Mouse (Mus musculus): ENCODE data around the gene Adssl1. TPM values are rescaled to one million over a fixed set of nuclear protein-coding genes. Genes with fewer than 3 reads are reported as not detected.

Adssl1 gene
- polyA plus RNA-seq, 2 experiments from 2014 or later: 2.0 to 2.3 TPM

- ATAC-seq: no peak
Observed at GRCm38 (mm10) chr12:112659109-112659508, 39.3 kb downstream of the Adssl1 start.

GRCm38 (mm10) chr12:112660576-112661326 is 40.9 kb downstream of the Adssl1 start:
- ATAC-seq: no peak

GRCm38 (mm10) chr12:112661327-112661605 is 41.4 kb downstream of the Adssl1 start:
- no peak for ATAC-seq

GRCm38 (mm10) chr12:112661851-112662250 is 42.0 kb downstream of the Adssl1 start:
- ATAC-seq: no peak

GRCm38 (mm10) chr12:112663303-112663702 is 43.5 kb downstream of the Adssl1 start:
- ATAC-seq: no peak

GRCm38 (mm10) chr12:112663716-112664115 is 43.9 kb downstream of the Adssl1 start:
- no peak for ATAC-seq

- no peak for ATAC-seq
Observed at GRCm38 (mm10) chr12:112664124-112664523, 44.3 kb downstream of the Adssl1 start.

GRCm38 (mm10) chr12:112664656-112665055 is 44.8 kb downstream of the Adssl1 start:
- ATAC-seq: no peak

GRCm38 (mm10) chr12:112665445-112665844 is 45.6 kb downstream of the Adssl1 start:
- no peak for ATAC-seq

- no peak for ATAC-seq
Observed at GRCm38 (mm10) chr12:112665881-112666544, 46.2 kb downstream of the Adssl1 start.

- no peak for ATAC-seq
Observed at GRCm38 (mm10) chr12:112667619-112668297, 47.9 kb downstream of the Adssl1 start.

- no peak for ATAC-seq
Observed at GRCm38 (mm10) chr12:112670718-112671393, 51.0 kb downstream of the Adssl1 start.

- no peak for ATAC-seq
Observed at GRCm38 (mm10) chr12:112671891-112672290, 52.0 kb downstream of the Adssl1 start.

- ATAC-seq: no peak
Observed at GRCm38 (mm10) chr12:112672744-112673575, 53.1 kb downstream of the Adssl1 start.

- ATAC-seq: peak; percentile 40
Observed at GRCm38 (mm10) chr12:112673576-112674091, 53.8 kb downstream of the Adssl1 start.

GRCm38 (mm10) chr12:112674132-112675011 is 54.5 kb downstream of the Adssl1 start, which contains the start of gene Akt1:
Gene Akt1 (minus strand): TSS chr12:112674884.
- peak; percentile 35 for ATAC-seq

- peak; percentile 70 for ATAC-seq
Observed at GRCm38 (mm10) chr12:112675245-112676035, 55.6 kb downstream of the Adssl1 start.

GRCm38 (mm10) chr12:112677076-112677475 is 57.2 kb downstream of the Adssl1 start:
- no peak for ATAC-seq

GRCm38 (mm10) chr12:112677943-112678554 is 58.2 kb downstream of the Adssl1 start:
- ATAC-seq: no peak

Data from CD4-positive, CD25-positive, alpha-beta regulatory T cell, adult 4 months (primary cell).